Mouse (Mus musculus) stomach, embryonic 14.5 days (tissue): Measurements from ENCODE around the gene Eepd1. TPM values are rescaled to one million over a fixed set of nuclear protein-coding genes. Genes with fewer than 3 reads are reported as not detected.

Experiments used
- ATAC-seq: fragments of 200-750 bp; cut with Nextera tagmentation; 2 replicates; pipeline ENCODE4 v1.8.0; 2017; ENCODE audit warnings: low read depth, moderate TSS enrichment; ENCODE audit not compliant: insufficient number of reproducible peaks, insufficient read depth, low FRiP score
- H3K27ac ChIP-seq: fragments of 300-500 bp; sonication (generic); 2 replicates; pipeline ENCODE4 v1.5.1; 2014; ENCODE audit warnings: mild to moderate bottlenecking, low read length, moderate library complexity, mixed read lengths
- H3K27me3 ChIP-seq: fragments of 300-500 bp; sonication (generic); 2 replicates; pipeline ENCODE4 v1.6.1; 2014; ENCODE audit warnings: low read length, control low read depth, mixed read lengths; ENCODE audit not compliant: control insufficient read depth, insufficient read depth
- H3K36me3 ChIP-seq: fragments of 300-500 bp; sonication (generic); 2 replicates; pipeline ENCODE4 v1.6.1; 2014; ENCODE audit warnings: mild to moderate bottlenecking, control low read depth, low read length, moderate library complexity, mixed read lengths; ENCODE audit not compliant: control insufficient read depth, insufficient read depth
- H3K4me1 ChIP-seq: fragments of 300-500 bp; sonication (generic); 2 replicates; pipeline ENCODE4 v1.6.1; 2014; ENCODE audit warnings: low read length, control low read depth, mixed read lengths; ENCODE audit not compliant: control insufficient read depth, insufficient read depth
- H3K4me2 ChIP-seq: fragments of 300-500 bp; sonication (generic); replicated peaks from 2 replicates; pipeline ENCODE4 v1.6.1; 2014; ENCODE audit warnings: low read depth, low read length, control low read depth
- H3K4me3 ChIP-seq: fragments of 300-500 bp; sonication (generic); 2 replicates; pipeline ENCODE4 v1.5.1; 2014; ENCODE audit warnings: low read depth, low read length, control low read depth
- H3K9ac ChIP-seq: fragments of 300-500 bp; sonication (generic); replicated peaks from 2 replicates; pipeline ENCODE4 v1.6.1; 2014; ENCODE audit warnings: low read depth, mild to moderate bottlenecking, control low read depth, low read length, moderate library complexity, mixed read lengths
- H3K9me3 ChIP-seq: fragments of 300-500 bp; sonication (generic); 2 replicates; pipeline ENCODE4 v1.6.1; 2016; ENCODE audit warnings: low read depth, low read length, control low read depth; ENCODE audit not compliant: control insufficient read depth
- WGBS: fragments of 180-500 bp; shearing (Covaris S2); extraction: QIAGEN DNeasy Blood & Tissue Kit; methylation state at CpG from one replicate; pipeline ENCODE4 v1.1.7; 2014; 5-methylcytosine and 5-hydroxymethylcytosine counted together
- polyA plus RNA-seq: library from polyadenylated mRNA; unstranded; fragments of >200 nt; fragmentation: Nextera tagmentation; extraction: Ambion mirVana; gene quantifications from 2 replicates; pipeline ENCODE4 v1.2.1, GENCODE M21; 2014

The Eepd1 gene
- polyA plus RNA-seq, 1 experiment from 2014 or later: 11.5 TPM

GRCm38 (mm10) chr9:25460835-25461555 lies 20.4 kb upstream of the Eepd1 start:
- Histone ChIP-seq H3K27me3 (no peaks in the 10 kb centered on the region), H3K4me1 (no peaks in the 10 kb centered on the region), H3K4me3 (no peak overlapping the region), H3K9ac (no peak overlapping the region), H3K27ac (no peak overlapping the region), H3K9me3 (no peaks in the 10 kb centered on the region), H3K4me2 (no peak overlapping the region), H3K36me3 (no peaks in the 10 kb centered on the region)
- WGBS: 64% methylated on average over 10 of the region's 10 CpGs
- ATAC-seq: no peak

DNA sequence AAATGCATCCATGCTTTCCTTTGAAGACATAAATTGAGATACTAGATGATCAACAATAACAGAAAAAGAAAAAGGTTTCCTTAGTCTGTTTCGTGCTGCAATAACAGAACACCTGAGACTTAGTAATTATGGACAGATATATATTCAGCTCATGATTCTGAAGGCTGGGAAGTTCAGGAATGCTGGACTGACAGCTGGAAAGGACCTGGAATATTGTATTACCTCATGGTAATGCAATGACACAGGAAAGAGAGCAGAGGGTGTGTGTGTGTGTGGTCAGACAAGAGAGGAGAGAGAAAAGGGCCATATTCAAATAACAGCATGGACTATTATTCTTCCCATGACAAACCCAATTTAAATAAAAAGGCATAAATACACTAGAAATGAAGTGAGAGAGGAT lies 17.0 kb upstream of the Eepd1 start:
- 73% methylated on average over 1 of the region's 1 CpGs for WGBS
- no peaks in the 10 kb centered on the region for H3K4me1 ChIP-seq
- ATAC-seq: no peak
- H3K9me3 ChIP-seq: no peaks in the 10 kb centered on the region
- H3K4me3 ChIP-seq: no peak overlapping the region
- no peaks in the 10 kb centered on the region for H3K27me3 ChIP-seq
- H3K36me3 ChIP-seq: no peaks in the 10 kb centered on the region
- H3K4me2 ChIP-seq: no peak overlapping the region
- no peak overlapping the region for H3K27ac ChIP-seq
- no peak overlapping the region for H3K9ac ChIP-seq

DNA sequence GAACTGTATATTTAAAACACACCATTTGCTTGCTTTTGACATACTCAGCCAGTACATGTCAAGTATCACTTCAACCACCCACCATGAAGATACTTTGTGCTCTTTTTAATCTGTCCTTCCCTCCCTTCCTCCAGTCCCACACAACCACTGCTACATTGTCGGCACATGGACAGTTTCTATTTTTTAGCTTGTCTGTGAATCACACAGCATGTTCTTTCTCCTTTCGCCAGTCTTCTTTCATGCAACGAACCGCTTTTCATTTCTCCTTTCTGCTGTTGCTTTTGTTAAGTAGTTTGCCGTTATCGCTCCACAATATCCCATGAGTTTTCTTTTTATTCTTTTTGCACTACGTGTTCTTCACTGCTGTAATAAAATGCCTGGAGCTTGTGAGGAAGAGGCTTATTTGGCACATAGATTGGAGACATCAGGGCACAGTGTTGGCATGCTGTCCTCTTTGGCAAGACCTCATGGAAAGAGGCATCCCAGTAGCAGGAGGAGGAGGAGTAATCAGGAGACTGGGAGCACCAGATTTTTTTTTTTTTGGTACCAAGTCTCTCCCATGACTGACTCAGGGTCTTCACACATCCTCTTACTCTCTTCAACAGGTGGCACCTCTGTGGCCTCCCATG lies 1.8 kb upstream of the Eepd1 start:
- H3K36me3 ChIP-seq: no peaks in the 10 kb centered on the region
- H3K9ac ChIP-seq: no peak overlapping the region
- H3K4me2 ChIP-seq: no peak overlapping the region
- no peaks in the 10 kb centered on the region for H3K9me3 ChIP-seq
- H3K4me3 ChIP-seq: no peak overlapping the region
- WGBS: 91% methylated on average over 7 of the region's 7 CpGs
- no peak for ATAC-seq
- no peaks in the 10 kb centered on the region for H3K27me3 ChIP-seq
- H3K27ac ChIP-seq: no peak overlapping the region
- peaks cover 11% of the 10 kb centered on the region; the same call in 1 of the 2 replicates for H3K4me1 ChIP-seq

DNA sequence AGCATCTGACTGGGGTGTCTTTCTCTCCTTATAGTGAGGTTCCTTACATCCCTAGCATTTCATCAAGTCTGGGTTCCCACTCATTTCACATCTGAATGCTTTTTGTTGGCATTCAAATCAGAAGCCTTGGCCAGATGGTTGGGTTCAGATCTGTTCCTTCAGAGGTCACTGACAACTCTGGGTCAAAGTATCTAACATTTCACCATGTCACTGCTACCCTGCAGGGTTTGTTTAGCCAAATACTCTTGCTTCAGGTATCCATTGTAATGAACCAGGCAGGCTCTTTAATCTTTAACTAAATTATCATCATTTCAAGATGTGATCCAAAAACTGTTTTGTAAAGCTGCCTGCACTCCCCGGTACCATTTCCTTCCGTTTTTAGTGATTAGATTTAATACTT lies 671 bp upstream of the Eepd1 start:
- H3K4me1 ChIP-seq: peaks cover 14% of the 10 kb centered on the region; the same call in 1 of the 2 replicates
- H3K4me3 ChIP-seq: no peak overlapping the region
- no peak for ATAC-seq
- H3K9ac ChIP-seq: no peak overlapping the region
- WGBS: 80% methylated on average over 2 of the region's 2 CpGs
- H3K27ac ChIP-seq: no peak overlapping the region
- H3K27me3 ChIP-seq: no peaks in the 10 kb centered on the region
- H3K9me3 ChIP-seq: no peaks in the 10 kb centered on the region
- no peak overlapping the region for H3K4me2 ChIP-seq
- H3K36me3 ChIP-seq: no peaks in the 10 kb centered on the region

- Histone ChIP-seq H3K9me3 (no peaks in the 10 kb centered on the region), H3K4me2 (peak overlapping the region; percentile 76), H3K4me3 (peak overlapping the region; percentile 71), H3K9ac (no peak overlapping the region), H3K36me3 (no peaks in the 10 kb centered on the region), H3K27me3 (no peaks in the 10 kb centered on the region), H3K4me1 (peaks cover 14% of the 10 kb centered on the region; the same call in 1 of the 2 replicates), H3K27ac (no peak overlapping the region)
- no peak for ATAC-seq
- WGBS: 47% methylated on average over 22 of the region's 22 CpGs
Observed at GRCm38 (mm10) chr9:25482322-25482998, 1.1 kb downstream of the Eepd1 start.

DNA sequence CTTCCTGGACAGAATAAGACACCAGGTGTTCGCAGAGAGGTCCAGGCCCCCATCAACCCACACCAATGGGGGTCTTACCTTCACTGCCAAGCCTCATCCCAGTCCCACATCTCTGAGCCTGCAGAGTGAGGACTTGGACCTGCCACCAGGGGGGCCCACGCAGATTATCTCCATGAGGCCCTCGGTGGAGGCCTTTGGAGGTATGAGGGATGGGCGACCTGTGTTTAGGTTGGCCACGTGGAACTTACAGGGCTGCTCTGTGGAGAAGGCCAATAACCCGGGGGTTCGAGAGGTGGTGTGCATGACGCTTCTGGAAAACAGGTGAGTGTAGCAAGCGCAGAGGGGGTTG lies 1.6 kb downstream of the Eepd1 start:
- WGBS: 86% methylated on average over 9 of the region's 9 CpGs
- no peak for ATAC-seq
- Histone ChIP-seq H3K9ac (no peak overlapping the region), H3K36me3 (no peaks in the 10 kb centered on the region), H3K4me2 (peak overlapping the region; percentile 76; the same call in 1 of the 2 replicates), H3K9me3 (no peaks in the 10 kb centered on the region), H3K27ac (no peak overlapping the region), H3K4me1 (peaks cover 14% of the 10 kb centered on the region; the same call in 1 of the 2 replicates), H3K4me3 (no peak overlapping the region), H3K27me3 (no peaks in the 10 kb centered on the region)

GRCm38 (mm10) chr9:25483931-25484618 lies 2.7 kb downstream of the Eepd1 start:
- 77% methylated on average over 9 of the region's 9 CpGs for WGBS
- Histone ChIP-seq H3K27ac (no peak overlapping the region), H3K27me3 (no peaks in the 10 kb centered on the region), H3K9me3 (no peaks in the 10 kb centered on the region), H3K9ac (no peak overlapping the region), H3K36me3 (no peaks in the 10 kb centered on the region), H3K4me1 (peaks cover 14% of the 10 kb centered on the region; the same call in 1 of the 2 replicates), H3K4me2 (no peak overlapping the region; the same call in 1 of the 2 replicates), H3K4me3 (no peak overlapping the region)
- ATAC-seq: no peak

DNA sequence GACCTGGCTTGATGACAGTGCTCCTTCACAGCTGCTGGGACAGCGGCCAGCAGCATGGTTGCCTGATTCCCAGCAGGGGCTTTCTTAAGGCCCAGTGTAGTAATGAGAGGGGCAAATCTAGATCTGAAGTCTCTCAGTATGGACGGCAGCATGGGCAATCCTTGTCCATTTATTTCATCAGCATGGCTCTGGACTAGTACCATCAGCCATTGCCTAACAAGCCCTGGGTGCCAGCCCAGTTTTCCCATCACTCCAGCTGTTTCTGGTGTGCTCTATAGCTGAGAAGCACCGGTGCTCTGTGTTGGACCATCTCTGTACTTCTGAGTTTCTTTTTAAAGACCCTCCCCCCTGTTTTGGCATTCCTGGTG lies 3.3 kb downstream of the Eepd1 start:
- H3K9me3 ChIP-seq: no peaks in the 10 kb centered on the region
- no peaks in the 10 kb centered on the region for H3K27me3 ChIP-seq
- H3K27ac ChIP-seq: no peak overlapping the region
- H3K4me3 ChIP-seq: no peak overlapping the region
- no peak overlapping the region for H3K4me2 ChIP-seq
- ATAC-seq: no peak
- H3K4me1 ChIP-seq: peaks cover 14% of the 10 kb centered on the region; the same call in 1 of the 2 replicates
- no peaks in the 10 kb centered on the region for H3K36me3 ChIP-seq
- 70% methylated on average over 3 of the region's 3 CpGs for WGBS
- no peak overlapping the region for H3K9ac ChIP-seq
